Mouse (Mus musculus): ENCODE data around the gene Lipa. TPM values are rescaled to one million over a fixed set of nuclear protein-coding genes. Genes with fewer than 3 reads are reported as not detected.
A peak's percentile ranks its signal among the peaks of the same experiment; 100 is the strongest.

Gene Lipa
- total and polyA plus RNA-seq, 3 experiments: 19.3 to 63.4 (median 38.1) TPM

DNA sequence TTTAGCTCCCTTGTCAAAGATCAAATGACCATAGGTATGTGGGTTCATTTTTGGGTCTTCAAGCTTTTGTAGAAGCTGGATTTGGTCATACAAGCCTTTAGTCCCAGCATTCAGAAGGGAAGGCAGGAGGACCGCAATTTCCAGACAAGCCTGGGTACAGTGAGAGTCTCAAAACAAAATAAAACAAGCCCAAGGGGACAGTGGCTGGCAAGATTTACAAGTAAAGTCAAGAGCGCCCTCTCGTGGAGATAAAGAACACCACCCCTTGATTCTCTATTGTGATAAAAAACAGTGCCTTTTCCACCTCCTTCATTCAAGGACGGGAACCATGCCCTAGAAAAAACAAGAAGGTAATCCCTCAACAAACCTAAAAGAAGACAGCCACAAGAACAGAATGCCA is 43.7 kb downstream of the Lipa start:
- dilution Hi-C loops (cut with MboI; ENCODE audit: extremely low pct_ligation_motif_present, extremely low pct_unique_long_range_greater_than_20kb, low sequenced_read_pairs): no loop called here
- no peaks in the 10 kb centered on the region for H3K27me3 ChIP-seq (replicated peaks)
- peak; percentile 45 to 80; a peak in 3 of 4 replicates for TF ChIP-seq CTCF (conservative IDR thresholded peaks at IDR 0.05 in 1 of 2, IDR thresholded peaks at IDR 0.05 in 1 of 2; ENCODE audit: low read depth in 2 of 2, low read length in 2 of 2)
- no peak for TF ChIP-seq SIN3A (IDR thresholded peaks at IDR 0.05; ENCODE audit: low read length)
- TF ChIP-seq RAD21 (IDR thresholded peaks at IDR 0.05; ENCODE audit: low read depth, low read length): peak; percentile 80
- peak; percentile 91 for TF ChIP-seq SMC3 (IDR thresholded peaks at IDR 0.05; ENCODE audit: low read depth, low read length)
- peak; percentile 63 for TF ChIP-seq ZC3H11A (IDR thresholded peaks at IDR 0.05; ENCODE audit: low read depth, low read length)
- H3K79me2 ChIP-seq (replicated peaks; ENCODE audit: control insufficient read depth, extremely low read depth, insufficient read depth, poor library complexity, severe bottlenecking): no peaks in the 10 kb centered on the region
- H3K27ac ChIP-seq (ENCODE audit: insufficient read depth, low read depth): no peak overlapping the region
- no peak overlapping the region for H3K4me2 ChIP-seq (ENCODE audit: insufficient read depth, low read depth, poor library complexity, severe bottlenecking)
- H3K4me3 ChIP-seq (replicated peaks in 1 of 3; ENCODE audit: low read depth in 2 of 3, low read length in 2 of 3, poor library complexity in 1 of 3): no peak overlapping the region
- no peaks in the 10 kb centered on the region for H3K36me3 ChIP-seq (replicated peaks in 1 of 2; ENCODE audit: control insufficient read depth in 1 of 2, insufficient read depth in 1 of 2, low read length in 1 of 2)
- in situ Hi-C loops (cut with MboI; ENCODE audit: low pct_ligation_motif_present, low pct_unique_long_range_greater_than_20kb, low sequenced_read_pairs): no loop called here
- peak; percentile 76 for DNase-seq (ENCODE audit: extremely low read depth)
- H3K4me1 ChIP-seq (ENCODE audit: control insufficient read depth in 1 of 2, insufficient read depth in 2 of 2): 0 out of 4 replicates have a peak, but pooled peaks cover 0 to 3% of the 10 kb centered on the region in 2 experiments
- no peak overlapping the region for H3K9ac ChIP-seq (ENCODE audit: insufficient read depth, low read depth)
- no peaks in the 10 kb centered on the region for H3K9me3 ChIP-seq (replicated peaks; ENCODE audit: low read length)

DNA sequence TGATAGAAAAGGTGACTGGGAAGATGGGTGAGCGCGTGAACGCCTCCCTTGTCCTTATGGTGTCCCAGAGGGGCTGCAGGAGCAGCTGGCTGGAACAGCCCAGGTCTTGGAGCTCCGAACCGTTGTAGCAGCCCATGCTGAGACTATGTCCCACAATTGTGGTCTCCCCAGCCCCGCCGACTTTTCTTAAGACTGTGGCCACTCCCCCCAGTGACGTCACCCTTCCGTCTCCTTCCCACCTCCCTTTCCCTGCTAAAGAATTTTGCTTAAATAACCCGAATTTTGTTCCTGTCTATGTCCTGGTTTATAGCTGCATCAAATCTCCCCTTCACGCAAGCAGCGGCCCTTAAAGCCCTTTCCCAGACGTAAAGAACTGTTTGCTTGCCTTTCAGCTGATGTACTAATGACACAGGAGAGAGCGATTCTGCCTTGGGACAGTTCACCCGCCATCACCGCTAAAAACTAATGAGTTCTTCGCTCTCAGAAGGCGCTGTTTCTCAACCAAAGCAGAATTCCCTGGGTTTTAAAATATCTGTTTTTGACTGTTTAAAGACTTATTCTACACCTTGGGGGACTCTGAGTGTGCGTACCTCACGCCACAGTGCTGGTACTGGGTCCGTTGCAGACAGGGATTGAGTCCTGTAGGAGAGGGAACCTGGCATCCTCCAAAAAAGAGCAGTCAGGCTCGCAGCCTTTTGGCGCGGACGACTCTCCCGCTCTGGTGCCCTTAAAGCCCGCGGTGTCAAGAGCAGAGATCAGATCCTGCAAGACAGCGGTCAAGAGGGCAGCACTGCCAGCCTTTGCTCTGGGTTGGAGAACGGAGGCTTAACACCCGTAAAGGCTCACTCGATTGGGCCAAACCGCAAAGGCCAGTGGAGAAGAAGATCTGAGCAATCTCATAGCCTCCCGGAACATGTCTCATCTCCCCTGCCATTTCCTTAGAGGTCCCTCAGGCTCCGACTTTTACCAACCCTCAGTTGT is 52.0 kb downstream of the Lipa start, which contains the start of gene Ch25h:
Gene Ch25h, minus strand, starts transcription at position 174 of the 981 bp plus-strand sequence.
- no peaks in the 10 kb centered on the region for H3K9me3 ChIP-seq (replicated peaks; ENCODE audit: low read length)
- peak within 1 kb of the TSS; percentile 78 for H3K4me2 ChIP-seq (ENCODE audit: insufficient read depth, low read depth, poor library complexity, severe bottlenecking)
- no peaks in the 10 kb centered on the region for H3K27me3 ChIP-seq (replicated peaks)
- no peak for DNase-seq (ENCODE audit: extremely low read depth)
- in situ Hi-C loops (cut with MboI; ENCODE audit: low pct_ligation_motif_present, low pct_unique_long_range_greater_than_20kb, low sequenced_read_pairs) (loop anchor here (10.0 kb wide), 2 partner anchors 140 to 230 kb away; no protein-coding TSS in a partner anchor), dilution Hi-C loops (cut with MboI; ENCODE audit: extremely low pct_ligation_motif_present, extremely low pct_unique_long_range_greater_than_20kb, low sequenced_read_pairs) (no loop called here)
- peak within 1 kb of the TSS; percentile 15 to 45 (median 17) for H3K4me3 ChIP-seq (replicated peaks in 1 of 3; ENCODE audit: low read depth in 2 of 3, low read length in 2 of 3, poor library complexity in 1 of 3)
- TF ChIP-seq TBP (conservative IDR thresholded peaks at IDR 0.05; ENCODE audit: low read depth, low read length) (no peak), CHD2 (IDR thresholded peaks at IDR 0.05; ENCODE audit: low read length) (no peak), HCFC1 (IDR thresholded peaks at IDR 0.05; ENCODE audit: low read depth, low read length) (no peak), PAX5 (IDR thresholded peaks at IDR 0.05; ENCODE audit: low read length) (no peak), MYC (IDR thresholded peaks at IDR 0.05; ENCODE audit: low read depth, low read length) (no peak), KAT2A (IDR thresholded peaks at IDR 0.05; ENCODE audit: insufficient replicate concordance, low read length) (no peak), USF1 (IDR thresholded peaks at IDR 0.05; ENCODE audit: low read depth, low read length) (no peak), SMC3 (IDR thresholded peaks at IDR 0.05; ENCODE audit: low read depth, low read length) (no peak), ZC3H11A (IDR thresholded peaks at IDR 0.05; ENCODE audit: low read depth, low read length) (no peak), NRF1 (IDR thresholded peaks at IDR 0.05; ENCODE audit: low read depth, low read length) (no peak)
- no peaks in the 10 kb centered on the region for H3K79me2 ChIP-seq (replicated peaks; ENCODE audit: control insufficient read depth, extremely low read depth, insufficient read depth, poor library complexity, severe bottlenecking)
- no peak within 1 kb of the TSS for H3K9ac ChIP-seq (ENCODE audit: insufficient read depth, low read depth)
- H3K27ac ChIP-seq (ENCODE audit: insufficient read depth, low read depth): no peak within 1 kb of the TSS
- no peaks in the 10 kb centered on the region for H3K36me3 ChIP-seq (replicated peaks in 1 of 2; ENCODE audit: control insufficient read depth in 1 of 2, insufficient read depth in 1 of 2, low read length in 1 of 2)
- H3K4me1 ChIP-seq (ENCODE audit: control insufficient read depth in 1 of 2, insufficient read depth in 2 of 2): peaks cover 8 to 11% of the 10 kb centered on the region in 2 experiments
